Mouse (Mus musculus): ENCODE measurements around the gene Fam122a. TPM values are rescaled to one million over a fixed set of nuclear protein-coding genes. Genes with fewer than 3 reads are reported as not detected.

Gene Fam122a
- polyA plus RNA-seq, 1 experiment from 2014 or later: 29.7 TPM

DNA sequence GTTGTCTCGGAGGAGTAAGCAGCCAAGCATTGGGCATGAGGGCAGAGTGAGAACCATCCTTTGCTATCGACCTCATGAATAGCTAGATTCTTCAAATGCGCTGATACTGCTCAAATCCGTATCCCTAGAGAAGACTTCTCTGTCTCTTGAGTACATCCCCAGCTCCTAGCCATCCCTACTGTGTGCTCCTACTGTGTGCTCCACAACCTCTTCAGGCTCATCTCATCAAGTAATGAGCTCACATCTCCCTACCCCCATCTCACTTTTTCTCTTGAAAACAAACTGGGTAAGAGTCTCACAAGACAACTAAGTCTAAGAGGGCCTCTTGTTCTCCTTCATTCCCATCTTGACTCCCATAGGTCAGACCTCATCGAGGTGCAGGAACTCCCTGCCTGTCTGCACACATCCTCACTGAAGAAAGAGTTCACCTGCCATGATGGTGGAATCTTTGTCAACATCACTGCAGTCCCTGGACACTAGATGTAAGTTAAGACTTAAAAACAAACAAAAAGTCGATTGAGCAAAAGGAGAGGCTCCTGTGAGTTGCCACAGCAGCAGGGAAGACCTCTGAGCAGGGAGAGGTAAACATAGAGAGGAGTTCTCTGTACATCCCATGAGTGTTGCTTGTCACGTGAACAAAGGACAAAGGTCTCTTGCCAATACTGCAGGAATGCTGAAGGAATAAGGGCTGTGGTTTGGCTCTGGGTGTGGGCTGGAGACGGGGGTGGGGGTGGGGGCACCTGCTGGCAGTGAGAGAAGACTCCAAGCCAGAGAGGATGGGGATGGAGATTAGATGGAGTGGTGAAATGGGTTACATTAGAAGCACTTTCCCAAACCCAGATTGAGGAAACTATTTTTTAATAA is 9.5 kb upstream of the Fam122a start:
- Histone ChIP-seq H3K36me3 (no peaks in the 10 kb centered on the region), H3K27ac (no peak overlapping the region), H3K9ac (no peak overlapping the region), H3K4me3 (replicated peaks) (no peak overlapping the region), H3K9me3 (replicated peaks) (no peaks in the 10 kb centered on the region), H3K4me1 (replicated peaks) (peaks cover 17% of the 10 kb centered on the region), H3K27me3 (no peaks in the 10 kb centered on the region), H3K4me2 (no peak overlapping the region)
- no peak for ATAC-seq (ENCODE audit: low read depth)
- 69% methylated on average over 8 of the region's 8 CpGs for WGBS (ENCODE audit: insufficient replicate concordance)
- DNase-seq: no peak

- no peak overlapping the region for H3K27ac ChIP-seq
- H3K9ac ChIP-seq: no peak overlapping the region
- no peak overlapping the region for H3K4me3 ChIP-seq (replicated peaks)
- no peaks in the 10 kb centered on the region for H3K27me3 ChIP-seq
- no peak overlapping the region for H3K4me2 ChIP-seq
- H3K4me1 ChIP-seq (replicated peaks): peaks cover 6% of the 10 kb centered on the region; the same call in 1 of the 2 replicates
- 72% methylated on average over 4 of the region's 4 CpGs for WGBS (ENCODE audit: insufficient replicate concordance)
- DNase-seq: no peak
- no peak for ATAC-seq (ENCODE audit: low read depth)
- no peaks in the 10 kb centered on the region for H3K36me3 ChIP-seq
- H3K9me3 ChIP-seq (replicated peaks): no peaks in the 10 kb centered on the region
Observed at GRCm38 (mm10) chr19:24484612-24485194, 7.5 kb upstream of the Fam122a start.

- no peak for DNase-seq
- H3K27ac ChIP-seq: no peak overlapping the region
- H3K36me3 ChIP-seq: no peaks in the 10 kb centered on the region
- no peak for ATAC-seq (ENCODE audit: low read depth)
- H3K9me3 ChIP-seq (replicated peaks): no peaks in the 10 kb centered on the region
- H3K27me3 ChIP-seq: no peaks in the 10 kb centered on the region
- H3K4me3 ChIP-seq (replicated peaks): no peak overlapping the region
- H3K9ac ChIP-seq: no peak overlapping the region
- 52% methylated on average over 2 of the region's 2 CpGs for WGBS (ENCODE audit: insufficient replicate concordance)
- H3K4me2 ChIP-seq: no peak overlapping the region
- H3K4me1 ChIP-seq (replicated peaks): peaks cover 17% of the 10 kb centered on the region
Observed at GRCm38 (mm10) chr19:24480916-24481315, 3.8 kb upstream of the Fam122a start.

- peak; percentile 52 for ATAC-seq (ENCODE audit: low read depth)
- Histone ChIP-seq H3K9me3 (replicated peaks) (no peaks in the 10 kb centered on the region), H3K9ac (peak overlapping the region; percentile 93), H3K27me3 (no peaks in the 10 kb centered on the region), H3K4me3 (replicated peaks) (peak overlapping the region; percentile 81), H3K4me1 (replicated peaks) (peaks cover 30% of the 10 kb centered on the region), H3K4me2 (peak overlapping the region; percentile 92), H3K36me3 (0 out of 2 replicates have a peak, but pooled peaks cover 8% of the 10 kb centered on the region), H3K27ac (peak overlapping the region; percentile 95)
- WGBS (ENCODE audit: insufficient replicate concordance): 1% methylated on average over 11 of the region's 11 CpGs
- peak; percentile 43 for DNase-seq
Observed at GRCm38 (mm10) chr19:24476461-24476860, 695 bp downstream of the Fam122a start.

DNA sequence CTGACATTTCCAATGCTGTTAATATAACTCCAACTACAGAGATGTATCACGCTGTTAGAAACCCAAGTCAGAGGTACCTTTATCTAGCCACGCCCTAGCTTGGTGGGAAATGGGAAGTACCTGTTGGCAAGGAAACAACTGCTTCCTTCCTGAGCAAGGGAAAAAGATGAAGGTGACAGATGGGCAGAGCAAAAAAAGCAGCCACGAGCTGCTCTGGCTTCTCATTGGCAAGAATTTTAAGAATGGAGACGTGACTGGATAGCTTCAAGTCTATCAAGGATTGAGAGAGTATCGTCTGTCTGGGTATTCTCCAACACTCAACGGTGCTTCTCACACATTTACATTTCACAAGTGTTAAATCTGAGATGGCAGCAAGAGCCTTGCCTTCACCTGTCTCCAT is 1.9 kb downstream of the Fam122a start:
- Histone ChIP-seq H3K36me3 (0 out of 2 replicates have a peak, but pooled peaks cover 8% of the 10 kb centered on the region), H3K27me3 (no peaks in the 10 kb centered on the region), H3K4me3 (replicated peaks) (peak overlapping the region; percentile 41), H3K4me2 (peak overlapping the region; percentile 51), H3K9ac (peak overlapping the region; percentile 53; the same call in 1 of the 2 replicates), H3K4me1 (replicated peaks) (peaks cover 30% of the 10 kb centered on the region), H3K27ac (no peak overlapping the region), H3K9me3 (replicated peaks) (no peaks in the 10 kb centered on the region)
- ATAC-seq (ENCODE audit: low read depth) (no peak), DNase-seq (no peak)
- WGBS (ENCODE audit: insufficient replicate concordance): 63% methylated on average over 6 of the region's 6 CpGs

DNA sequence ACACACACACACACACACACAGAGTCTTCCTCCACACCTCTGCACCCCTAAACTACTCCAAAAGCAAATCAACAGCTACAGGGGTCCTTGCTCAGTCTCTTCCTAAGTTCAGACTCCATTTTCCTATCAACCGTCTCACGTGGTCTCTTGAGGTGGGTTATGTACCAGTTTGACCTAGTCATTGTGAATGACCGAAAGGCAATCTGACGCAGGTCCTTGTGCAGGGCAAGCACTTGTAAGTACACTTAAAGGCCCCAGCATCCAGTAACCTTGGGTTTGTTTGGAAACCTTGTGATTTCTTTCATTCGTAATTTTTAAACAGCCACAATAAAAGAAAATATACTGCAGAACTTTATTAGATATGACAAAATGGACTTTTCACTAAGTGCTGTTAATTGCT is 4.6 kb downstream of the Fam122a start:
- H3K27ac ChIP-seq: no peak overlapping the region
- no peak overlapping the region for H3K4me2 ChIP-seq
- H3K4me1 ChIP-seq (replicated peaks): peaks cover 22% of the 10 kb centered on the region
- H3K4me3 ChIP-seq (replicated peaks): no peak overlapping the region
- 86% methylated on average over 5 of the region's 5 CpGs for WGBS (ENCODE audit: insufficient replicate concordance)
- H3K36me3 ChIP-seq: 0 out of 2 replicates have a peak, but pooled peaks cover 8% of the 10 kb centered on the region
- H3K9me3 ChIP-seq (replicated peaks): no peaks in the 10 kb centered on the region
- H3K27me3 ChIP-seq: no peaks in the 10 kb centered on the region
- ATAC-seq (ENCODE audit: low read depth) (no peak), DNase-seq (no peak)
- H3K9ac ChIP-seq: no peak overlapping the region

- H3K27ac ChIP-seq: no peak overlapping the region
- peaks cover 23% of the 10 kb centered on the region for H3K4me1 ChIP-seq (replicated peaks)
- no peak overlapping the region for H3K4me3 ChIP-seq (replicated peaks)
- 0 out of 2 replicates have a peak, but pooled peaks cover 8% of the 10 kb centered on the region for H3K36me3 ChIP-seq
- ATAC-seq (ENCODE audit: low read depth): no peak
- H3K27me3 ChIP-seq: no peaks in the 10 kb centered on the region
- no peak for DNase-seq
- no peak overlapping the region for H3K4me2 ChIP-seq
- no peaks in the 10 kb centered on the region for H3K9me3 ChIP-seq (replicated peaks)
- WGBS (ENCODE audit: insufficient replicate concordance): 84% methylated on average over 6 of the region's 6 CpGs
- H3K9ac ChIP-seq: no peak overlapping the region
Observed at GRCm38 (mm10) chr19:24471538-24471937, 5.6 kb downstream of the Fam122a start.

DNA sequence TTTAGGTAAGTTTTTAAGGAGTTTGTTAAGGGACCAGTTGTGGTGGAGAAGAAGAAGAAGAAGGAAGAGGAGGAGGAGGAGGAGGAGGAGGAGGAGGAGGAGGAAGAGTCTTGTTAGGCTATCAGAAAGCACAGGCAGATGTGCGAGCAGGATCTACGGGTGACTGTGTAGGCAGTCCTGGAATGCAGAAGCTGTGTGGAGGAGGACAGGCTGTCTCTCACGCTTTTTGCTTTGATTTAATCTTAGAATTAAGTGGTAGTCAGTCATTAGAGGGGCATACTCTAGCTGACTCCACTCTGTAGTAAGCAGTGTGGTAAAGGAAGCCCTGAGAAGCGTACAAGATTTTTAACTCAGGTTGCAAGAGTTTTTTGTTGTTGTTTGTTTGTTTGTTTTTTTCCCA is 7.9 kb downstream of the Fam122a start:
- 52% methylated on average over 4 of the region's 4 CpGs for WGBS (ENCODE audit: insufficient replicate concordance)
- Histone ChIP-seq H3K27ac (no peak overlapping the region), H3K9me3 (replicated peaks) (no peaks in the 10 kb centered on the region), H3K4me3 (replicated peaks) (no peak overlapping the region), H3K9ac (no peak overlapping the region), H3K36me3 (0 out of 2 replicates have a peak, but pooled peaks cover 8% of the 10 kb centered on the region), H3K27me3 (no peaks in the 10 kb centered on the region), H3K4me2 (no peak overlapping the region), H3K4me1 (replicated peaks) (peaks cover 7% of the 10 kb centered on the region; the same call in 1 of the 2 replicates)
- ATAC-seq (ENCODE audit: low read depth) (no peak), DNase-seq (no peak)

DNA sequence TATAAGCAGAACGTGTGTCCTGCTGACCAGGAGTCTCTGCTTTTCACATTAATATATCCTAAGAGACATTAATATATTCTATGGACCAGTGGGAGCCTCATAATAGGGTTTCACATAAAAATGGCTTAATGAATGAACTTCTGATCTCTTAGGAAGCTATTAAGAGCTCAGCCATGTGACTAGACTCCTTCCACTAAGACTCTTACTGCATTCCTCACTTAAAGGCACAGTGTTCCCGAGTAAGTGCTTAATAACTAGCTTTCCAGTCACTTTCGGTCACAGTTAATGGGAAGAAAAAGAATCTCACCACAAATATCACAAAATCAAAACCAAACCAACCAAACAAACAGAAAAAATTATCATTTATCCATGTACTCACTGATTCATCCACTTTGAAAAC is 8.5 kb downstream of the Fam122a start:
- DNase-seq (no peak), ATAC-seq (ENCODE audit: low read depth) (no peak)
- no peak overlapping the region for H3K4me2 ChIP-seq
- 0 out of 2 replicates have a peak, but pooled peaks cover 8% of the 10 kb centered on the region for H3K36me3 ChIP-seq
- peaks cover 7% of the 10 kb centered on the region; the same call in 1 of the 2 replicates for H3K4me1 ChIP-seq (replicated peaks)
- no peak overlapping the region for H3K27ac ChIP-seq
- H3K4me3 ChIP-seq (replicated peaks): no peak overlapping the region
- no peak overlapping the region for H3K9ac ChIP-seq
- WGBS (ENCODE audit: insufficient replicate concordance): 72% methylated on average over 3 of the region's 3 CpGs
- no peaks in the 10 kb centered on the region for H3K27me3 ChIP-seq
- no peaks in the 10 kb centered on the region for H3K9me3 ChIP-seq (replicated peaks)

DNA sequence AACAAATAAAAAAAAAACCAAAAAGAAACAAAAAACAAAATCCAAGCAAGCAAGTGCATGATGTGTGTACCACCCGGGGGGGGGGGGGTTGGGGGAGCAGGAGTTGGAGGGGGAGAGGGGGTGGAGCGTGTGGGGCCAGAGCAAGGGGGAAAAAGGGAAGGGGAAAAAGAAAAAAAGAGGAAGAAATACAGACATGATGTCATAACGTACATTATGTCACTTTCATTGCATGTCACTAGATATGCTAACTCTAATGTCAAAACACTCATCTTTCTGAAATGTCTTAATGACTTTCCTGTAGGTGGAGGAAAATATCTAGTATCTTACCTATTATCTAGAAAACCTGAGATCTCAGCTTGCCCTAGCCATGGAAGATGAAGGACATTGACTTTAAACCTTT is 14.1 kb downstream of the Fam122a start:
- Histone ChIP-seq H3K9ac (no peak overlapping the region), H3K4me1 (replicated peaks) (peaks cover 15% of the 10 kb centered on the region), H3K36me3 (no peaks in the 10 kb centered on the region), H3K27ac (no peak overlapping the region), H3K9me3 (replicated peaks) (no peaks in the 10 kb centered on the region), H3K4me3 (replicated peaks) (no peak overlapping the region), H3K4me2 (no peak overlapping the region), H3K27me3 (no peaks in the 10 kb centered on the region)
- ATAC-seq (ENCODE audit: low read depth) (no peak), DNase-seq (no peak)
- 67% methylated on average over 3 of the region's 3 CpGs for WGBS (ENCODE audit: insufficient replicate concordance)

- no peaks in the 10 kb centered on the region for H3K27me3 ChIP-seq
- no peak overlapping the region for H3K27ac ChIP-seq
- ATAC-seq (ENCODE audit: low read depth): no peak
- H3K36me3 ChIP-seq: no peaks in the 10 kb centered on the region
- peaks cover 37% of the 10 kb centered on the region for H3K4me1 ChIP-seq (replicated peaks)
- no peak overlapping the region for H3K9ac ChIP-seq
- H3K4me3 ChIP-seq (replicated peaks): no peak overlapping the region
- H3K9me3 ChIP-seq (replicated peaks): no peaks in the 10 kb centered on the region
- H3K4me2 ChIP-seq: no peak overlapping the region
- WGBS (ENCODE audit: insufficient replicate concordance): 86% methylated on average over 6 of the region's 6 CpGs
- no peak for DNase-seq
Observed at GRCm38 (mm10) chr19:24456591-24457231, 20.4 kb downstream of the Fam122a start.

All from liver, embryonic 13.5 days (tissue).